Mouse (Mus musculus) limb, embryonic 10.5 days (tissue): ENCODE results near the gene Nfyc. TPM values are rescaled to one million over a fixed set of nuclear protein-coding genes. Genes with fewer than 3 reads are reported as not detected.

Experiments
- DNase-seq: peaks from one replicate; pipeline ENCODE4 v3.0.0-alpha.2; 2017; ENCODE audit warnings: low spot score
- H3K27ac ChIP-seq: fragments of 300-500 bp; sonication (generic); 2 replicates; pipeline ENCODE4 v1.5.1; 2016; ENCODE audit warnings: mild to moderate bottlenecking
- H3K27me3 ChIP-seq: fragments of 300-500 bp; sonication (generic); 2 replicates; pipeline ENCODE4 v1.6.1; 2016; ENCODE audit warnings: low read depth, mild to moderate bottlenecking; ENCODE audit not compliant: poor library complexity, severe bottlenecking
- H3K36me3 ChIP-seq: fragments of 300-500 bp; sonication (generic); 2 replicates; pipeline ENCODE4 v1.6.1; 2016; ENCODE audit warnings: mild to moderate bottlenecking, moderate library complexity
- H3K4me1 ChIP-seq: fragments of 300-500 bp; sonication (generic); 2 replicates; pipeline ENCODE4 v1.6.1; 2016
- H3K4me3 ChIP-seq: fragments of 300-500 bp; sonication (generic); 2 replicates; pipeline ENCODE4 v1.5.1; 2016; ENCODE audit warnings: mild to moderate bottlenecking, moderate library complexity
- H3K9me3 ChIP-seq: fragments of 300-500 bp; sonication (generic); replicated peaks from 2 replicates; pipeline ENCODE4 v1.6.1; 2016; ENCODE audit warnings: mild to moderate bottlenecking
- WGBS: fragments of 180-500 bp; shearing (Covaris S2); methylation state at CpG from one replicate; pipeline ENCODE4 v1.1.7; 2016; 5-methylcytosine and 5-hydroxymethylcytosine counted together
- microRNA counts: library from miRNA; unstranded; fragments of <30 nt; microRNA quantifications from one replicate; lab custom pipeline; 2017
- microRNA-seq: library from miRNA; unstranded; fragments of <30 nt; microRNA quantifications from one replicate; pipeline ENCODE4, GENCODE M21; 2017
- polyA plus RNA-seq: library from polyadenylated mRNA; unstranded; fragments of >200 nt; fragmentation: Nextera tagmentation; extraction: Ambion mirVana; gene quantifications from 2 replicates; pipeline ENCODE4 v1.2.1, GENCODE M21; 2016

Gene Nfyc
- polyA plus RNA-seq, 1 experiment from 2014 or later = 129 TPM

- DNase-seq = no peak
- peaks cover 28% of the 10 kb centered on the region for H3K4me1 ChIP-seq
- no peak overlapping the region for H3K27ac ChIP-seq
- H3K36me3 ChIP-seq = no peaks in the 10 kb centered on the region
- no peak overlapping the region for H3K4me3 ChIP-seq
- H3K9me3 ChIP-seq = no peaks in the 10 kb centered on the region
- 17% methylated on average over 5 of the region's 5 CpGs for WGBS
- peaks cover 32% of the 10 kb centered on the region for H3K27me3 ChIP-seq
Measured at GRCm38 (mm10) chr4:120719152-120719551, 112.2 kb downstream of the Nfyc start.

- Histone ChIP-seq H3K27ac (no peak overlapping the region), H3K27me3 (peaks cover 43% of the 10 kb centered on the region), H3K4me1 (peaks cover 28% of the 10 kb centered on the region), H3K4me3 (no peak overlapping the region), H3K36me3 (no peaks in the 10 kb centered on the region), H3K9me3 (no peaks in the 10 kb centered on the region)
- WGBS = 76% methylated on average over 8 of the region's 8 CpGs
- DNase-seq = no peak
Measured at GRCm38 (mm10) chr4:120717591-120717990, 113.8 kb downstream of the Nfyc start.

GRCm38 (mm10) chr4:120716765-120717164, 114.6 kb downstream of the Nfyc start:
- H3K4me3 ChIP-seq = peak overlapping the region; percentile 54
- 20% methylated on average over 12 of the region's 12 CpGs for WGBS

GRCm38 (mm10) chr4:120716141-120716571, 115.2 kb downstream of the Nfyc start:
- DNase-seq = peak; percentile 82
- Histone ChIP-seq H3K27ac (peak overlapping the region; percentile 82), H3K9me3 (no peaks in the 10 kb centered on the region), H3K4me1 (peaks cover 35% of the 10 kb centered on the region), H3K36me3 (no peaks in the 10 kb centered on the region), H3K27me3 (peaks cover 51% of the 10 kb centered on the region), H3K4me3 (peak overlapping the region; percentile 54)
- 1% methylated on average over 12 of the region's 12 CpGs for WGBS

More at GRCm38 (mm10) chr4:120716765-120717164, 114.6 kb downstream of the Nfyc start:
- DNase-seq = no peak
- no peaks in the 10 kb centered on the region for H3K9me3 ChIP-seq
- peaks cover 50% of the 10 kb centered on the region for H3K27me3 ChIP-seq
- H3K4me1 ChIP-seq = peaks cover 35% of the 10 kb centered on the region
- H3K36me3 ChIP-seq = no peaks in the 10 kb centered on the region
- H3K27ac ChIP-seq = peak overlapping the region; percentile 82

- DNase-seq = no peak
- Histone ChIP-seq H3K27ac (no peak overlapping the region), H3K27me3 (peaks cover 51% of the 10 kb centered on the region), H3K9me3 (no peaks in the 10 kb centered on the region), H3K36me3 (no peaks in the 10 kb centered on the region), H3K4me1 (peaks cover 31% of the 10 kb centered on the region), H3K4me3 (no peak overlapping the region)
- 82% methylated on average over 6 of the region's 6 CpGs for WGBS
Measured at GRCm38 (mm10) chr4:120713856-120714497, 117.4 kb downstream of the Nfyc start.

- no peaks in the 10 kb centered on the region for H3K9me3 ChIP-seq
- WGBS = 96% methylated on average over 6 of the region's 6 CpGs
- no peak overlapping the region for H3K4me3 ChIP-seq
- peaks cover 36% of the 10 kb centered on the region for H3K4me1 ChIP-seq
- no peak overlapping the region for H3K27ac ChIP-seq
- H3K27me3 ChIP-seq = peaks cover 44% of the 10 kb centered on the region
- H3K36me3 ChIP-seq = no peaks in the 10 kb centered on the region
- DNase-seq = no peak
Measured at GRCm38 (mm10) chr4:120713021-120713420, 118.4 kb downstream of the Nfyc start.

- Histone ChIP-seq H3K36me3 (no peaks in the 10 kb centered on the region), H3K4me3 (no peak overlapping the region), H3K4me1 (peaks cover 38% of the 10 kb centered on the region), H3K9me3 (no peaks in the 10 kb centered on the region), H3K27ac (0 out of 2 replicates have a peak overlapping the region, but pooled peaks have one; percentile 10), H3K27me3 (peaks cover 36% of the 10 kb centered on the region)
- WGBS = 85% methylated on average over 12 of the region's 12 CpGs
- DNase-seq = no peak
Measured at GRCm38 (mm10) chr4:120712236-120712635, 119.1 kb downstream of the Nfyc start.

MicroRNAs encoded within 50 kb of the gene (microRNA counts, 519-probe panel; counts per million panel counts)
- microRNA mmu-miR-30e (lab: Ali Mortazavi, UCI) = 684 counts per million, percentile 72 among the panel's probes with 10 or more counts

Small RNAs within 50 kb of the gene (microRNA-seq; reads per million reads assigned to microRNA genes)
- gene Gm23936 = not detected
- gene Mir30c-1 = 72.7 reads per million, percentile 45 among the genes with 10 or more reads in this experiment
- not detected for gene Mir30e
- gene Mir30f = not detected

Other genes with a start within 250 kb of the Nfyc start
- not detected in 2 replicates for gene Gm8439, start 242.8 kb downstream of the Nfyc start, polyA plus RNA-seq
- gene Cited4, start 165.0 kb downstream of the Nfyc start, polyA plus RNA-seq = 9.1 and 14.2 TPM in 2 replicates
- 3.0 and 6.9 TPM in 2 replicates for gene Kcnq4, start 83.0 kb downstream of the Nfyc start, polyA plus RNA-seq
- 0.24 and 0.39 TPM in 2 replicates for gene Rims3, start 23.2 kb upstream of the Nfyc start, polyA plus RNA-seq
- 36.4 and 37.3 TPM in 2 replicates for gene Exo5, start 93.4 kb upstream of the Nfyc start, polyA plus RNA-seq
- 11.5 and 11.9 TPM in 2 replicates for gene Zfp69, start 120.1 kb upstream of the Nfyc start, polyA plus RNA-seq
- 14.2 and 14.3 TPM in 2 replicates for gene Smap2, start 185.7 kb upstream of the Nfyc start, polyA plus RNA-seq
- 1.1 and 9.1 TPM in 2 replicates for gene Col9a2, start 207.8 kb upstream of the Nfyc start, polyA plus RNA-seq